Comparison of ENCODE assay signal across 12 mouse cellular contexts in genomic region chr13:8560485-8560884, GRCm38 (mm10).
"Had no signal": no experiment of that assay in that cellular context is flagged by ENCODE, and none has a peak within 500 bp of the region (broad histone marks: within the 10 kb centered on the region; RNA-seq: fewer than 3 reads in every experiment).

No protein-coding gene starts in this region.

- H3K9me3 ChIP-seq: liver, embryonic 13.5 days had no signal

- H3K9ac ChIP-seq: liver, embryonic 13.5 days had no signal

- DNase-seq: kidney, postnatal 25 days; liver, embryonic 13.5 days; lung, adult 2 months; lung, postnatal 14 days; lung, postnatal 4 days; midbrain, embryonic 14.5 days; thymus, adult 2 months; thymus, postnatal 14 days; thymus, postnatal 4 days had no signal

- H3K4me3 ChIP-seq: left cerebral cortex, adult 2 months; liver, embryonic 13.5 days had no signal

- H3K4me1 ChIP-seq: liver, embryonic 13.5 days had no signal

- H3K4me2 ChIP-seq: liver, embryonic 13.5 days; midbrain, embryonic 11.5 days had no signal

- H3K27me3 ChIP-seq: liver, embryonic 13.5 days had no signal

- H3K36me3 ChIP-seq: liver, embryonic 13.5 days had no signal

- H3K27ac ChIP-seq: kidney, postnatal 0 days; left cerebral cortex, adult 2 months; liver, embryonic 13.5 days had no signal
